Mouse (Mus musculus) monocyte, adult 2 months (primary cell): ENCODE results near the gene Gm3404.
"Not testable (repeated sequence)": the region's sequence is repeated elsewhere in the genome, so short reads cannot be mapped to it uniquely, and the experiment has no call there.

Experiments used
- DNase-seq, 2 experiments: peaks; one replicate each; pipeline ENCODE4 v3.0.0; 2022; ENCODE audit warnings: low spot score in 2 of 2, low read depth in 1 of 2

The Gm3404 gene

DNA sequence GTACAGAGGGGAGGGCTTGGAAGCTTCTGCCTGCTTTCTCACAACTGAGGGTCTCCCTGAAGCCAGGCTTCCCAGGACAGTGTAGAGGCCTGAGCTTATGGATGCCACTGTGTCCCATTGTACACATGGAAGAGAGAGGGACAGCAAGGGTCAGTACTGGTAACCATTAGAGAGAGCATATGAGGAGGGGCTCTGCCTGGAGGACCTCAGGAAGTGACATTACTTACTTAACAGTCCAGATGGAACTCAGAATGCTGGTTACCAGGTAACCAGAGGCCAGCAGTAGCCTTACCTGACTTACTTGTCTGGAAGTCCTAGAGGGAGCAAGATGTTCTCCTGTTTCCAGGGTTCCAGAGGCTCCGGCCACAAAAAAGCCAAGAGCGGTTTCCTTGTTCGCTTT, at the start of gene Gm3404:
Gm3404 (plus strand) TSS at position 301 of the 400 bp plus-strand sequence.
- not testable (repeated sequence) for DNase-seq

DNA sequence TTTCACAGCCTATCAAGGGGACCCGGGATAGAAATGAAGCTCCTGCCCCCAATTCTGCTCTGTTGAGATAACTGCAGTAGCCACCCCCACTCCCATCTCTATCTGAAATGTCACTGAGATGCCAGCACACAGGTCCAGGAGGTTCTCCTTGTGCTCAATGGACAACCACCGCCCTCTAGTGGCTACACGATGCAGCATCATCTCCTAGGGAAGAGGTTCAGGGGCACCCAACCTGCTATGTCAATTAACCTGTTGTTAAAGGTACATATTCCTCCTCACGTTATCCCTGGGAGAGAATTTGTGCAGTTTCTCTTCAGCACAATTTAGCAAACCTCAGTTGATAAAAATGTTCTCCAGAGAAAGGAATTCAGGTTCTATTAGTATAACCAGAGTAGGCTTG, 46.0 kb upstream of the Gm3404 start:
- DNase-seq = not testable (repeated sequence)

DNA sequence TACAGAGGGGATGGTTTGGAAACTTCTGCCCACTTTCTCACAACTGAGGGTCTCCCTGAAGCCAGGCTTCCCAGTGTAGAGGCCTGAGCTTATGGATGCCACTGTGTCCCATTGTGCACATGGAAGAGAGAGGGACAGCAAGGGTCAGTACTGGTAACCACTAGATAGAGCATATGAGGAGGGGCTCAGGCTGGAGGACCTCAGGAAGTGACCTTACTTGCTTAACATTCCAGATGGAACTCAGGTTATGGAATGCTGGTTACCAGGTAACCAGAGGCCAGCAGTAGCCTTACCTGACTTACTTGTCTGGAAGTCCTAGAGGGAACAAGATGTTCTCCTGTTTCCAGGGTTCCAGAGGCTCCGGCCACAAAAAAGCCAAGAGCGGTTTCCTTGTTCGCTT, 43.9 kb upstream of the Gm3404 start, which contains the start of gene Gm6408:
Gm6408 (plus strand) TSS at position 301 of the 400 bp plus-strand sequence.
- DNase-seq = not testable (repeated sequence)

DNA sequence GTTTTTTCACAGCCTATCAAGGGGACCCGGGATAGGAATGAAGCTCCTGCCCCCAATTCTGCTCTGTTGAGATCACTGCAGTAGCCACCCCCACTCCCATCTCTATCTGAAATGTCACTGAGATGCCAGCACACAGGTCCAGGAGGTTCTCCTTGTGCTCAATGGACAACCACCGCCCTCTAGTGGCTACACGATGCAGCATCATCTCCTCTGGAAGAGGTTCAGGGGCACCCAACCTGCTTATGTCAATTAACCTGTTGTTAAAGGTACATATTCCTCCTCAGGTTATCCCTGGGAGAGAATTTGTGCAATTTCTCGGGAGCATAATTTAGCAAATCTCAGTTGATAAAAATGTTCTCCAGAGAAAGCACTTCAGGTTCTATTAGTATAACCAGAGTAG, 36.6 kb upstream of the Gm3404 start:
- not testable (repeated sequence) for DNase-seq

DNA sequence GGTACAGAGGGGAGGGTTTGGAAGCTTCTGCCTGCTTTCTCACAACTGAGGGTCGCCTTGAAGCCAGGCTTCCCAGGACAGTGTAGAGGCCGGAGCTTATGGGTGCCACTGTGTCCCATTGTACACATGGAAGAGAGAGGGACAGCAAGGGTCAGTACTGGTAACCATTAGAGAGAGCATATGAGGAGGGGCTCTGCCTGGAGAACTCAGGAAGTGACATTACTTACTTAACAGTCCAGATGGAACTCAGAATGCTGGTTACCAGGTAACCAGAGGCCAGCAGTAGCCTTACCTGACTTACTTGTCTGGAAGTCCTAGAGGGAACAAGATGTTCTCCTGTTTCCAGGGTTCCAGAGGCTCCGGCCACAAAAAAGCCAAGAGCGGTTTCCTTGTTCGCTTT, 34.5 kb upstream of the Gm3404 start, which contains the start of gene Gm6370:
Gm6370 (plus strand) TSS at position 301 of the 400 bp plus-strand sequence.
- not testable (repeated sequence) for DNase-seq

DNA sequence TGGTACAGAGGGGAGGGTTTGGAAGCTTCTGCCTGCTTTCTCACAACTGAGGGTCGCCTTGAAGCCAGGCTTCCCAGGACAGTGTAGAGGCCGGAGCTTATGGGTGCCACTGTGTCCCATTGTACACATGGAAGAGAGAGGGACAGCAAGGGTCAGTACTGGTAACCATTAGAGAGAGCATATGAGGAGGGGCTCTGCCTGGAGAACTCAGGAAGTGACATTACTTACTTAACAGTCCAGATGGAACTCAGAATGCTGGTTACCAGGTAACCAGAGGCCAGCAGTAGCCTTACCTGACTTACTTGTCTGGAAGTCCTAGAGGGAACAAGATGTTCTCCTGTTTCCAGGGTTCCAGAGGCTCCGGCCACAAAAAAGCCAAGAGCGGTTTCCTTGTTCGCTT, 23.5 kb upstream of the Gm3404 start, which contains the start of gene 4930449I24Rik:
4930449I24Rik (plus strand) TSS at position 301 of the 400 bp plus-strand sequence.
- DNase-seq = not testable (repeated sequence)

DNA sequence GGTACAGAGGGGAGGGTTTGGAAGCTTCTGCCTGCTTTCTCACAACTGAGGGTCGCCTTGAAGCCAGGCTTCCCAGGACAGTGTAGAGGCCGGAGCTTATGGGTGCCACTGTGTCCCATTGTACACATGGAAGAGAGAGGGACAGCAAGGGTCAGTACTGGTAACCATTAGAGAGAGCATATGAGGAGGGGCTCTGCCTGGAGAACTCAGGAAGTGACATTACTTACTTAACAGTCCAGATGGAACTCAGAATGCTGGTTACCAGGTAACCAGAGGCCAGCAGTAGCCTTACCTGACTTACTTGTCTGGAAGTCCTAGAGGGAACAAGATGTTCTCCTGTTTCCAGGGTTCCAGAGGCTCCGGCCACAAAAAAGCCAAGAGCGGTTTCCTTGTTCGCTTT, 11.8 kb upstream of the Gm3404 start, which contains the start of gene Gm3402:
Gm3402 (plus strand) TSS at position 301 of the 400 bp plus-strand sequence.
- not testable (repeated sequence) for DNase-seq

DNA sequence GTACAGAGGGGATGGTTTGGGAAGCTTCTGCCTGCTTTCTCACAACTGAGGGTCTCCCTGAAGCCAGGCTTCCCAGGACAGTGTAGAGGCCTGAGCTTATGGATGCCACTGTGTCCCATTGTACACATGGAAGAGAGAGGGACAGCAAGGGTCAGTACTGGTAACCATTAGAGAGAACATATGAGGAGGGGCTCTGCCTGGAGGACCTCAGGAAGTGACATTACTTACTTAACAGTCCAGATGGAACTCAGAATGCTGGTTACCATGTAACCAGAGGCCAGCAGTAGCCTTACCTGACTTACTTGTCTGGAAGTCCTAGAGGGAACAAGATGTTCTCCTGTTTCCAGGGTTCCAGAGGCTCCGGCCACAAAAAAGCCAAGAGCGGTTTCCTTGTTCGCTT, 11.7 kb downstream of the Gm3404 start, which contains the start of gene Gm3409:
Gm3409 (plus strand) TSS at position 301 of the 400 bp plus-strand sequence.
- DNase-seq = not testable (repeated sequence)

DNA sequence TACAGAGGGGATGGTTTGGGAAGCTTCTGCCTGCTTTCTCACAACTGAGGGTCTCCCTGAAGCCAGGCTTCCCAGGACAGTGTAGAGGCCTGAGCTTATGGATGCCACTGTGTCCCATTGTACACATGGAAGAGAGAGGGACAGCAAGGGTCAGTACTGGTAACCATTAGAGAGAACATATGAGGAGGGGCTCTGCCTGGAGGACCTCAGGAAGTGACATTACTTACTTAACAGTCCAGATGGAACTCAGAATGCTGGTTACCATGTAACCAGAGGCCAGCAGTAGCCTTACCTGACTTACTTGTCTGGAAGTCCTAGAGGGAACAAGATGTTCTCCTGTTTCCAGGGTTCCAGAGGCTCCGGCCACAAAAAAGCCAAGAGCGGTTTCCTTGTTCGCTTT, 30.2 kb downstream of the Gm3404 start, which contains the start of gene Gm3415:
Gm3415 (plus strand) TSS at position 301 of the 400 bp plus-strand sequence.
- not testable (repeated sequence) for DNase-seq

DNA sequence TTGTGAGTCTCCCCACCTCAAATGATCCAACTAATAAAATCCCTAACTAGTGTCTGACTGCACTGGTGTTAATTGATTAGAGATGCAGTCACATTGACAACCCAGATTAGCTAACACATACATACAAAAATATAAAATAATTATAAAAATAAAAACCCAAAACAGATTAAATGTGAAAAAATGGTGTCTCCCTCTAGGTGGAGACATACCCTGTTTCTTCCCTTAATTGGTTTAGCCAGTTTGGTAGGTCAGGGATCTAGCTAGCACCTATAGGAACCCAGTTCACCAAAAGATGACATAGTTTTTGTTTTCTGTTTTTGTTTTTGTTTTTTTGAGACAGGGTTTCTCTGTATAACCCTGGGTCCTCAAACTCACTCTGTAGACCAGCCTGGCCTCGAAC, 38.7 kb downstream of the Gm3404 start:
- DNase-seq = no peak

DNA sequence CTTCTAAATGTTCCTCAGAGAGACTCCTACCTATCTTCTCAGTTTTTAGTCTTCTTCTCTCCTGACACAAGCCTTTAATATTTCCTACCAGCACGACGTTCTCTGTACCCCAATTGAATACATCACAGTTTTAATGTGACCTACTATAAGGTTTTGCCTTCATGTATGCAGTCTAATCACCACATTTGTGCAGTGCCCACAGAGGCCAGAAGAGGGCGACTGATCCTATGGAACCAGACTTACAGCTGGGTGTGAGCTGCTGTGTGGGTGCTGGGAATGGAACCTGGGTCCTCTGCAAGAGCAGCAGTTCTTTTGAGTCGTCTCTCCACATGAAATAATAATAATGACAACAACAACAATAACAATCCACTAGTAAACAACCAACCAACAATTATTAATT, 41.5 kb downstream of the Gm3404 start:
- no peak for DNase-seq

DNA sequence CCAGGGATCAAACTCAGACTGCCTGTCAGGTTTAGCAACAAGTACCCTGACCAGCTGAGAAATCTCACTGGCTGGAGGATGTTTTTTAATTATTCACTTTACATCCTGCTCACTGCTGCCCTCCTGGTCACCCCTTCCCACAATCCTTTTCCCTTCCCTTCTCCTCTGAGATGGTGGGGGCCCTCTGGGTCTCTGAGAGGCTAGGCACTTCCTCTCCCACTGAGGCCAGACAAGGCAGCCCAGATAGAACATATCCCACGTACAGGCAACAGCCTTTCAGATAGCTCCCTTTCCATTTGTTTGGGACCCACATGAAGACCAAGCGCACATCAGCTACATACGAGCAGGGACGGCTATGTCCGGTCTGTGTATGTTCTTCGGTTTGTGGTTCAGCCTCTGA, 44.6 kb downstream of the Gm3404 start:
- not testable (repeated sequence) for DNase-seq

DNA sequence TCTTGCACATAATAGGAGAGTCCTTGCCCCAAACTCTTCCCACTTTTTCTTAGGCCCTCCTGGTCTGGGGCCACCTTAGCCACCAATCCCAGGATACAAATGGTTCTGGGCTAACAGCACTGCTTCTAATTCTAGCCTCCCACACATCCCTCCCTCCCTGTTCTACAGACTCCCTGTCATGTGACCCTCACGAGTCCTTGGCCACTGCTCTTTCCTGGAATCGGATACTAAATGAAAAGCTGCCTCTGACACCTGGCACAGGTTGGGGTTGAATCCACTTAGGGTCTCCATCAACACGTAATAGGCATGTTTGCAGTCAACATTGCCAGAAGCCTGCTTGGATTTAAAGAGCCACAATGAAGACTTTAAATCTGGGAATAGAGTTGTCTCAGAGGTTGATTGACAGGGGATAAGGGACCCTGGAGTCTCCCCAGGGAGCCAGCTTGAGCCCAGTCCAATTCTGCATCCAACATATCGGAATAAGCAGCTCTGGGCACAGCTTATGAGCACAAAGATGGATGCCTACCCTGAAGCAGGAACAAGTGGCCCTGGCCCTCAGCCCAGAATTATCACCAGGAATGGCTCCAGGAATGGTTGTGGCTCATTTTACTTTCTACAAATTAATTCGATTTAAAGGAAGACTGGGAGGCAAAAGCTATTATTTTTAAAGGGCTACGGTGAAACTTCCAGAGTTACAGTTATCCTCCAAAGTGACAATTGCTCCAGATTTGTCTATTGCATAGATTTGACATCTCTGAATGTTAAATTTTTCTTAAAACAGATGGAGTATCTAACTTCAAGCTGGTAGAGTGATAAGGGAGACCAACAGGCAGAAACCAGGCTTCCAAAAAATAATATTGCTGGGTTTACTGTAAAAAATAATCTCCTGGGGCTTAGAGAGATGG, 46.5 kb downstream of the Gm3404 start:
- DNase-seq = not testable (repeated sequence)

DNA sequence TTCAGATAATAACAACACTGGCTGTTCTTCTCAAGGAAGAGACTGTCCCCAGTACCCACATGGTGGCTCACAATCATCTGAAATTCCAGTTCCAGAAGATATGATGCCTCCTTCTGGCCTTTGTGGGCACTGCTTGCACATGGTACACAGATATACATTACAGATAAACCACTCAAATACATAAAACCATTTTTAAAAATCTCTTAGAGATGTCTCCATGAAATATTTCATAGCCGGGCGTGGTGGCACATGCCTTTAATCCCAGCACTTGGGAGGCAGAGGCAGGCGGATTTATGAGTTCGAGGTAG, 47.1 kb downstream of the Gm3404 start:
- not testable (repeated sequence) for DNase-seq

DNA sequence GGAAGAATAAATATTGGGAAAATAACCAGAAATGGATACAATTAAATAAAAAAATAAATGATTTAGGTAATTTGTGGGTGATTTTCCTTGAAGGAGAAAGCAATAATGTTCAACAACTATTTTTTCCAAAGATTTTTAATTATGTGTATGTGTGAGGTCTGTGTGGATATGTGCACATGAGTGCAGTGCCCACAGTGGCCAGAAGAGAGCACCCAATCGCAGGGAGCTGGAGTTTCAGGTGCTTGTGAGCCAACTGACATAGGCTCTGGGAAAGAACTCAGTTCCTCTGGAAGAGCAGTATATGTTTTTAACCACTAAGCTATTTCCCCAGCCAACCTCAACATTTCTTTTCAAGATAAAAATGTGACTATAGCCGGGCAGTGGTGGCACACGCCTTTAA, 51.1 kb downstream of the Gm3404 start:
- no peak for DNase-seq
